Mouse (Mus musculus) liver, embryonic 14.5 days (tissue): ENCODE results near the gene Drd1.

Experiments used
- CTCF ChIP-seq: IDR thresholded peaks from 2 replicates; pipeline ENCODE4 v1.5.1; 2016; ENCODE audit warnings: antibody characterized with exemption, low read depth, control low read depth
- EP300 ChIP-seq: IDR thresholded peaks from 2 replicates; pipeline ENCODE4 v1.6.1; 2016; ENCODE audit warnings: antibody characterized with exemption, low read depth

DNA sequence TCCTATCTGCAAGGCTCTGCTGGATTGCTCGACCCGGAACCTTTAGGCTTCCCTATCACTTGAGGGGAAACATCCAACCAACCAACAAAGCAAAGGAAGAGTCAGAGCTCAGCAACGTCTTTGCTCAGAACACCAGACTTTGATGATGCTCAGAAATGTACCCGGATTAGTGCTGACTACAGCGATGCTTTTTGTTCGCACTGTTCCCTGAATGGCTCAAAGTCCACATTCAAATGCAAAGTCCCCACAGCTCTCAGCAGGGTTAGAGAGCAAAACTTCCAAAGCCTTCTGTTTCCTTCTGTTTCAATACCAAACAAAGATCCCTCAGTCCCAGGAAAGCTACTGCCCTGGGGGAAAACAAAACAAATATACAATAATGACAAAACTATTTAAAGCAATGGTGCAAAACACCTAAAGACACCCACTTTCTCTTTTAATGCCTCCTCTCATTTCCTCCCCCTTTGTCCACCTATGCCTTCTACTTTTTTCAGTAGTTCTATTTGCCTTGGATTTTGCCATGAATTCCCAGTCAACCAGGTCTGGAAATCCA is 12.2 kb upstream of the Drd1 start:
- TF ChIP-seq CTCF (no peak), EP300 (no peak)
